Mouse (Mus musculus): ENCODE results near the gene Agk.

The Agk gene

DNA sequence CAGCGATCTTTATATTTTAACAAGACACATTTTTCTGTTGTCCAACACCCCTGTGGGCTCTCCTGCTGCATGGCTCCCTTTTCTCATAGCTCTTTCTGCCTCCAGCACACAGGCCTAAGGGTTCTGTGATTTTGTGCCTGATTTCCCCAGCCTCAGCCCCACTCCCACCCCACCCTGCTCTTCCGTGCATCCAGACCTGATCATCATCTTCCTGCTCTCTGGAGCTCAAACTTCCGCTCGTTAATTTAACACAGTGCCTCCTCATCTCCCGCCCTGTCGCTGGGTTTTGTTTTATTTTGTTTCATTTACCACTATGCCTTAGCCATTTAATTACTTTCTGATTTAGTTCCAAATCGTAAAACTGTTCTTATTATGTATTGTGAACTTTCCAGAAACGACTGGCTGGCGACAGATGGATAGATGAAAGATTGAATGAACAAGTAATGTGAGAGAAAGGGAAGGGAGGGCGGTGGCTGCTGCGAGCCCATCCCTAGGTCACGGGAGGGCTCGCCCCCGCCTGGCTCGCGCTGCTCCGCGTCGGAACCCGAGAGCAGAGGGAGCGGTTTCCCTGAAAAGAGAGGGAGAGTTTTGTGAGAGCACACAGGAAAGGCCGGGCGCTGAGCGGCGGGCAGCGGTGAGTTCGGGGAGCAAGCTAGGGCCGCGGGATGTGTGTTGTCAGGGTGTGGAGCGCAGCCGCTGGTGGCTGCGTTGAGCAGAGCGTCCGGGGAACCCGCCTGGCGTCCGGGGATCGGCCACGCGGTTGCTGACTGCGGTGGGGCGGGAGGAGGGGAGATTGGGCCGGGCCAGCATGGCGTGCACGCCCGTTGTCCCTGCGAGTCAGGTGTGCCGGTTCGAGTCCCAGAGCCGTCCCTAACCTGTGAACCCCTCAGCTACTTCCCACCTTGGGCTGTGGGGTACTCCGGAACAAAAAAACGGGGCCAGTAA, at the start of gene Agk:
TSS of gene Agk (plus strand) at position 276 of the 945 bp plus-strand sequence.
- DNase-seq (ENCODE audit: low spot score in 2 of 2): peak; percentile 56 to 74

DNA sequence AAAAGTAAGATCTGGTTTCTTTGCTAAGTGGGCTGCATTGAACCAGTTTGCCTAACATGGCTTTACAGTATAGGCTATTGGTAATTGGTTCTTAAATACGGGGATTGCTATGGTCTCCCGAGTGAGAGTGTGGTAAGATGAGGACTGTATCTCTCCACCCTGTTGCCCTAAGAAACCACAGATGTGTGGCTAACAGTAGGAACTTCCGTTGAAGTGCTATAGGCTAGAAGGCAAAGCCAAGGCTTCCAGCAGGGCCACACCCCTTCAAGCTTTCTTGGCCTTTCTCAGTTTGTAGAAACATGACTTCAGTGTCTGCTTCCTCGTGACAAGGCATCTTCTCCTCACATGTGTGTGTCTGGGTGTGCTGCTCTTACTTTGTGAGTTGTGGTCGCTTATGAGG, 24.3 kb upstream of the Agk start:
- no peak for DNase-seq (ENCODE audit: low spot score in 2 of 2)

DNA sequence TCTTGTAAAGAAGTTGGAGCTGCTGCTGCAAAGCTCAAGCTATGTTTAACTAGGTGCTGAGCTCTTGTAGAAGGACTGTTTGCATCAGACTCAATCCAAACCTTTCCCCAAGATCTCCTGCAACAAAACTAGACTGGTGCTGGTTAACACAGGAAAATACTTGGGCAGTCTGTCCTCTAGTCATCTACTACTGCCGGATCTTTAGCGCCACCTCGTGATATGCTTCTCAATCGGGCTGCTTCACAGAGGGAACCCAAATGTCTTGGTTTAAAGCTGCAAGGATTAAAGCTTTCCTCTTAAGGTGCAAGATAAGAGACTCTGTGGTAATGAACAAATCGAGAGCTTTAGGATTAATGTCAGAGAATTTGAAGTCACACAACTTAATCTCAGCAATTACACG, 21.6 kb upstream of the Agk start:
- DNase-seq (ENCODE audit: low spot score in 2 of 2): peak in 1 of 2 experiments; percentile 8

DNA sequence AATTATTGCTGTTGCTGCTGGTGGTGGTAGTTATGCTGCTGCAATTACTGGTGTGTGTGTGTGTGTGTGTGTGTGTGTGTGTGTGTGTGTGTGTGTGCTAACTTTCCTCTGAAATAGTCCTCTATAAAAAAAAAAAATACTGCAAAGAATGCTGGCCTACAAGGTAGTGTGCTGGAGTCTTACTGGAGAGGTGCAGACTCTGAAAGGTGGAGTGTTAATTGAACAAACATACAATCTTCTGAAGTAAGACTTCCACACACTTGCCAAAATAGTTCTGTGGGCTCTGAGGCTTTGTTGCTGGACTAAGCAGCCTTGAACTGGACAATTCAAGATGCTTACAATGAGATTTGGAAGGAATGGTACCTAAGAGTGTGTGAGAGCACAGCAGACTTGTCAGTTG, 20.0 kb upstream of the Agk start:
- no peak for DNase-seq (ENCODE audit: low spot score in 2 of 2)

DNA sequence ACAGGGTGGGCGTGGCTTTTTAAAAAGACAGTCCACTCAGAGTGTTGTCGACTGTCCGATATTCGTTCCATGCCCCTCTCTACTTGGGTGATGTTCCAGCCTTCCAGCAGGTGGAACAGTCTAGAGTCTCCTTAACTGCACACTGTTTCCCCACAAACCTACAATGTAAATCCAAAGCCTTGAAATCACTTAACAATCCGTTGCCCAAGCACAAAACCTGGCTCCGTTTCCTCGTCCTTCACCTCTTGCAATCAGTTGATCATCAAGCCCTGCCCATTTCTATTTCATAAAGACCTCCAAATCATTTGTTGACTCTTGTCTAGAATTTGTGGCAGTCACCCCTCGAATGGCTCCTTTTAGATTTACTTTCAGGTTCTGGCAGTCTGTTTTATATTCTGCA, 1.4 kb downstream of the Agk start:
- no peak for DNase-seq (ENCODE audit: low spot score in 2 of 2)

DNA sequence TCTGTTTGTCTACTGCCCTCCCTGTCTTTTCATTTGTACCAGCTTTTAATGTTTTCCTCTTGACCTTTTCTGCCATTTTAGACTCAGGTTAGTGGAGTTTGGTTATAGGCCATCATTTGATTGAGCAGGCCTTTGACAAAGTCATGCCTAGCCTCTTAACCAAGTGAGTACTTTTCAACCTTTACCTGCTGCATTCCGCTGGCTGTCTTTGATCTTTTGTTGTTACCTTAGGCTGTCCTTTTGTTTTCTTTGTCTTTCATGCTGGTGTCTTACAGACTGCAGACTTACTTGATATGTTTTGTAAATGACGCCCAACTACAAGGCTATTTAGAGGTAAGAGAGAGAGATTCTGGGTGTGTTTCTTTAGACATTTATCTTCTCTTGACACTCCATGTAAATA, 8.5 kb downstream of the Agk start:
- DNase-seq (ENCODE audit: low spot score in 2 of 2): no peak

DNA sequence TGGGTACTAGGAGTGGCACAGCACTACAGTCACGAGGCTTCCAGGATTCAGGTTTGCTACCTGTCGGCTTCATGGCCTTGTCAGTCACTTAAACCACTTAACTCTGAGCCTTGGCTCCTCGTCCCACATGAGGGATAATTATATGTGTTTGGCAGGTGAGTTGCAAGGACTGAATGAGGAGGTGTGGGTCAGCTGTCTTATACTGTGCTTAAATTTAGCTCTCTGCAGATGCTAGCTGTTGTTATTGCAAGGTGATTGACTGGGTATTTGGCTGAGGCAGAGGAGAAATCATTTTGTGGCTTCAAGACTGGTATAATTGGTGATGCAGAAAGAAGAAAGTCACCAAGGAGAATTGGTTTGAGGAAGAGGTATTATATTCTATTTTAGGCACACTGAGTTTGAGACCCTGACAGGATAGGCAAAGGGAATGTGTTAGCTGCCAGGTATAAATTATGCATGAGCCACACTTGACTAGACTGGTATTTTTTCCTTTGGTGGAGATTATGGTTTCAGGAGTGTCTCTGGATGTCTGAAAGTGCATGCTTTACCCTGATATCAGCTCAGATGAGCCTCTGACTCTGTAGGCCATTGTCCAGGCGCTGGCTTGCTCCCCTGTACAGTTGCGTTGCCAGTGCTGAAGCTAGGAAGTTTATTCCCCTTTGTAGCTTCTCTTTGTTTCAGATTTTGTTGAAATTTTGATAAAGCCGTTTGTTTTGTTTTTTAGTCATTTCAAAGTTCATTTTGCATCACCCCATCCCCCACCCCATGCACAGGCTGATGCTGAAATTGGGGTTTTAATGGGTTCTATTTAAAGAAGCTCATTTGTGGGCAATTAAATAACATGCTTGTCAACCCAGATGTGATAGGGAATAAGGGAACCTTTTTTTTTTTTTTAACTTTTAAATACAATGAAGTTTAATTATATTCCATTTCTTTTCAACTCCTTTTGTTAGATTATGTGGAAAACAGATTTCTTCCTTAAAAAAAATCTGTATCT, 12.1 kb downstream of the Agk start:
- no peak for DNase-seq (ENCODE audit: low spot score in 2 of 2)

DNA sequence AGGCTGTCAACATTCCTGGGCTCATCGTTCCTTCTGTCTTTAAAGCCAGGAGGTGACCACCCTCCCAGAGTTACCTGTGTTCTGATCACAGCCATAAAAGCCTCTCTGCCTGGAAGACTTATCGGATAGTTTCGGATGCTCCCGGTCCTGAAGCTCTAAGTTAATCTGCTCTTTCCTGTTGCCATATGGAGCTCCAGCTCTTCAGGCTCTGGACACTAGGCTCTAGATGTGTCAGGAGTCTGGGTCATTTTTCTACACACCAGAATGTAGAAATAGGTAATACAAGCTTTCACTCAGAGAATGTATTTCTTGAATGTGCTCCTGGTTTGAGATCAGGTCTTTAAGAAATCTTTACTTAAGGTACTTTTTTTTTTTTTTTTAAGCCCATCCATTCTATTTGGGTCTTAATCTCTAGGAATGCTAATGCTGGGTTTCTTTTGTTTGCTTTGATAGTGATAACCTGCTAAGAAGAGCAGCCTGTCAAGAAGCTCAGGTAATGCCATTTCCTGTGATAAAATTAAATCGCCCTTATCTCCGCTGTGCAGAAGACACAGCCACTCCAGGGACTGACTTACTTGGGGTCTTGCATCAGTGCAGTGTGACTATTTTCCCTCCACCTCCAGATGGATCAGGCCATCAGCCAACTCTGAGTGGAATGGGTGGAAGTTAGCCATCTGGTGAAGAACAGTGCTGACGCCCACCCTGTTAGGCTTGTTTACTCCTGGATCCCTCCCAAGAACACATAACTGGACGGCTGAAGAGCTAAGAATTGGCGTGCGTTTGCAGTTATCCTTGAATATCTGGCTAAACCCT, 22.2 kb downstream of the Agk start:
- no peak for DNase-seq (ENCODE audit: low spot score in 2 of 2)

DNA sequence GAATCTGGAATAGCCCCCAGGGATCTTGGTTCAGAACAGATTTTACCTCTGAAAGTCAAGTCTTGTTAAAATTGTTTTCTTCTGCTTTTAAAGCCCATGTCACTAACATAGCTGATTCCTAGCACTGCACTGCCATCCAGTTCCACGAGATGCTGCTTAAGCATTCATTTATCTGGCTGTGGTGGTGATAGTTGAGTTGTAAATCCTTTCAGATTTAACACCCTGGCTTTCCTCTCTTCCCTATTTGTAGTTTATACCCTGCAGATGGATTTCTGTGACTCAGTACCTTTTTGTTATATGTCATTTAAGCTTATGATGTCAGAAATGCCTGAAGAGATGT, 22.8 kb downstream of the Agk start:
- no peak for DNase-seq (ENCODE audit: low spot score in 2 of 2)

DNA sequence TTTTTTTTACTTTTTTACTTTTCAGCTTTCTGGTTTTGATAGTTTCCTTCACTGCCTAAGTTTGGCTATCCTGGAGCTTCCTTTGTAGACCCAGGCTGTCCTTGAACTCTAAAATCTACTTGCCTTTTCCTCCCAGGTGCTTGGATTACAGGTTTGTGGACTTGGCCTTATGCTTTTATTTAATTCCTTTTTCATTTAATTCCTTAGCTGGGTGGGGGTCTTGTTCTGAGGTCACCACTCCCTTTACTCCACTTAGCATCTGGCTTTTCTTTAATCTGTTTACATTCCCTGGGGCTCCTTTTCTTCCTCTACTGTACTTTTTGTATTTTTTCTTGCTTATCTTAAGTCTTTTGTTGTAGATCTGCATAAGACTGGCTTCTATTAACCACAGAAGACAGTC, 25.1 kb downstream of the Agk start:
- no peak for DNase-seq (ENCODE audit: low spot score in 2 of 2)

DNA sequence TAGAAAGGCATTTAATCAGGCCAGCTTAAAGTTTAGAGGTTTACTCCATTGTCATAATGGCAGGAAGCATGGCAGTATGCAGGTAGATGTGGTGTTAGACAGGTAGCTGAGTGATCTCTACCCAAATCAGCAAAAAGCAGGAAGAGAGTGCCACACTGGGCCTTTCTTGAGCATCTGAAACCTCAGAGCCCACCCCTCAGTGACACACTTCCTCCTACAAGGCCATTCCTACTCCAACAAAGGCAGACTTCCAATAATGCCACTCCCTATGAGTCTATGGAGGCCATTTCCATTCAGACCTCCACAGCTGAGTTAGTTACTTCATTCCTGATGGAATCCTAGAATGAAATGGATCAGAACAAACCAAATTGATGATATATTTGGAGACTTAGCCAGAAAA, 25.9 kb downstream of the Agk start:
- DNase-seq (ENCODE audit: low spot score in 2 of 2): no peak

DNA sequence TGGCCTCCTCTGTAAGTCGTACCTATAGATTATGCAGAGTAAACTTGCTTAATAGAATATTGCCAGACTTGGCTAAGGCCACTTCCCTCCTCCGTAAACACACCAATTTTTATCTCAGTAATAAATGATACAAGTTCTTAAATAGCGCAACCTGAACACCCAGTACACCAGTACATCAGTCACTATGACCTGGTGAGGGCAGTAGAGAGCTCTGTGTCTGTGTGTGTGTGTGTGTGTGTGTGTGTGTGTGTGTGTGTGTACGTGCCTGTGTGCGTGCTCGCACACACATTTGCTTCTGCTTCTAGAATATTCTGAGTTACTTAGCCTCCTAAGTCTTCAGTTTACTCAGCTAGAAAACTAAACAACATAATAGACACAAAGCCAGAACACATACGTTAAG, 28.4 kb downstream of the Agk start:
- no peak for DNase-seq (ENCODE audit: low spot score in 2 of 2)

DNA sequence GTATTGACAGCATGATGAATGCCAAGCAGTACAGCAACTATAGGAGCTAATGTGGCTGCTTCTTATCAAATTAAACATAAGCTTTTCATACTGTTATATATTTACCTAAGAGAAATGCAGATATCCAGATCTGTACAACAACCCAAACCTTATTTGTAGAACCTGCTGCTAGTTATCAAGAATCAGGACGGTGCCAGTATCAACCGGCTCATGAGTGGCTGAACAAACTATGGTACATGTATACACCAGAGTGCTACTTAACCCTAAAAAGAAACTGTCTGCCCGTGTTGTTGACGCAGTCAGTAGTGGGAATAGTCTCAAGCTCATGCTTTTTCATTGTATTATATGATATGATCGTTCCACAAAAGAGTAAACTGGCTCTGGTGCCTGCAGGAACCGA, 46.1 kb downstream of the Agk start:
- no peak for DNase-seq (ENCODE audit: low spot score in 2 of 2)

DNA sequence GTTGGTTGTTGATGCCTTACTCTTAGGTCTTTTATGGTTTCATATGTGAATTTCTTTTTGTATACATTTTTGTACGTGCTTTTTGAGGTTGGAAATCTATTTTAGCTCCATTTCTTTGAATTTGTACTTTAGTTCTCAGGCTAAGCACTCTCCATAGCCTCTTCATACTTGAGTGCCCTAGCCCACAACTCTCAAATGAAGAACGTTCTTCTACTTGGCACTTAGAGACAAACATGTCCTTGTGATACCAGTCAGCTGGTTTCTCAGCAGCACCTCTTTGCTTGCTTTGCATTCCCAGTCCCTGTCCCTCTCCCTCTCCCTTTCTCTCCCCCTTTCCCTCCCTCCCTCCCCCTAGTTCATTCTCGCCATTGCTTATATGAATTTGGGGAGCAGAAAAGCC, 55.2 kb downstream of the Agk start:
- no peak for DNase-seq (ENCODE audit: low spot score in 2 of 2)

DNA sequence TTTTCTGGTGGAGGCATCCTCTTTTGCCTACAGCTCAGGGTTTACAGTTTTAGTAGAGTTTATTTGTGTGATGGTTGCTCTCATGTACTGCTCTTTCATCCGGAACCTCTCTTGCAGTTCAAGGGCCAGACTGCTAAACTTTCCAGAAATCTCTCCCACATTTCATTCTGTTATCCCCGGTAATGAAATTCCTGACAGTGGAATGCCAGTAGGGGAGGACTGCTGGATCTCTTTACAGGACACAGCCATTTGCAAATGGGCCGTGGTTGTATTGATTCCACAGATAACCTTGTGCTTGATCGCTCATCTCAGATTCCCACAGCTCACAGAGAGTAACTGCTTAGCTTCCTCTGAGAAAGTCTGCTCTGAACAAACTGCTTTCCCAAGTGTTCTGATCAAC, 56.9 kb downstream of the Agk start:
- no peak for DNase-seq (ENCODE audit: low spot score in 2 of 2)

DNA sequence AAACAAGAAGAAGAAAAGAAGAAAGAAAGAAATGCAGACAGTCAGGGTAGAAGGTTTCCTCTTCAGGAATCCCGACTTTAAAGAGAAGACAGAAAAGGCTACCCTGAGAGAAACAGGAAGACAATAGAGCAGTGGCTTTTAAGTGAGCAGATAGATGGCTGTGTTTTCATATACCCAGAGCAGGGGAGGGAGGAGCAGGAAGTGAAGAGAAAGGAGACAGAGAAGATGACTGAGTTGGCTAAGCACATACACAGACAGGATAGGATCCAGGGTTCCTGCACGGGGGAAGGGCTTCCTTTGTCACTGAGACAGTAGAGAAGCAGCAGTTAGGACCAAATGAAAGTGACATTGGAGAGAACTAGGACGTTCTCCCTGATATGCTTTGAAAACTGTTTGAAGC, 60.7 kb downstream of the Agk start:
- DNase-seq (ENCODE audit: low spot score in 2 of 2): peak in 1 of 2 experiments; percentile 8

DNA sequence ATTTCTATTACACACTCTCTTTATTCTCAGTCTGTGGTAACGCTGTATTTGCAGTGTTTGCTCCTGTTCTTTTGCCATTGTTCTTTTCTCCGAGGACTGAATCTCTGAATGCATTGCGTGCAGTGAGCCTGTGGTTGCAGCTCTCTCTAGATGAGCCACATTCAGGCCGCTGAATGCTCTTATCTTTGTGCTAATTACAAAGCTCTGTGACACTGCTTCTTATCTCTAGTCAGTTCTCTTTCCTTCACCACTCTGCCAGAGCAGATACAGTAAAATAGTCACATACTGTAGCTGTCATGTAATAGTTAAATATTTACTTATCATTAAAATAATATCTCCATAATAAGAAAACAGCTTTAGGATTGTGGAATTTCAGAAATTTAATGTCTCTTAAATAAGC, 63.7 kb downstream of the Agk start:
- no peak for DNase-seq (ENCODE audit: low spot score in 2 of 2)

DNA sequence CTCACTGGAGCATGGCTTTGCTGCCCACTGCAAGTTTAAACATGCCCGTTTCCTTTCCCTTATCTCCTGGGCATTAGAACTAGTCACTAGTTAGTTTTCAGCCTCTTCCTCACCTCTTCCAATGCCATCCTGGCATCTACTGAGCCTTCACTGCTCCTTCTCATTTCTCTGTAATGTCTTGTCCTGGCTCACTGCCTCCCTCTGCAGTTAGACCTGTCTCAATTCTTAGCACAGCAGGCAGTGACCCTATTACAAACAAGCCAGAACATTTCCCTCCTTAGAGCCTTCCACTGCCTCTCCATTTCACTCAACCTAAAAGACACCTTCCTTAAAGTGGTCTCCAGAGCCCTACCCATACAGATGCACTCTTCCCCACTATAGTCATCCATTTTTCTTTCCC, 66.0 kb downstream of the Agk start:
- no peak for DNase-seq (ENCODE audit: low spot score in 2 of 2)

DNA sequence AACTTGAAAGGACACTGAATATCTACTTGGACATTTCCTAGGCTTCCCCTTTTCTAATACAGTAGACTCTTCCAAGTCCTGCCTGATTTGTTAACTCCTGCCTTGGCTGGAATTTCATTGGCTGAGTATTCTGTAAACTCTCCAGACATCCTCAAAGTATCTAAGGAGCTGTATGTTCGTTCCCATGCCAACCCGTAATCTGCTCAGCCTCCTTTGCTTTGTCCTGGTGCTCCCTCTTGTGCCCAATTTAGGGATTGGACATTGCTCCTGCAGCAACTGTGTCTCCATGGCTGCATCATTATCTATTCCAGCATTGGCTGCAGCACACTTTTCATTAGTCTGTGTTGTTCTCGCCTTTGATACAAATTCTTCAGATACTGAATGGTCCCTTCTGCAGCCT, 68.2 kb downstream of the Agk start:
- peak in 1 of 2 experiments; percentile 12 for DNase-seq (ENCODE audit: low spot score in 2 of 2)

DNA sequence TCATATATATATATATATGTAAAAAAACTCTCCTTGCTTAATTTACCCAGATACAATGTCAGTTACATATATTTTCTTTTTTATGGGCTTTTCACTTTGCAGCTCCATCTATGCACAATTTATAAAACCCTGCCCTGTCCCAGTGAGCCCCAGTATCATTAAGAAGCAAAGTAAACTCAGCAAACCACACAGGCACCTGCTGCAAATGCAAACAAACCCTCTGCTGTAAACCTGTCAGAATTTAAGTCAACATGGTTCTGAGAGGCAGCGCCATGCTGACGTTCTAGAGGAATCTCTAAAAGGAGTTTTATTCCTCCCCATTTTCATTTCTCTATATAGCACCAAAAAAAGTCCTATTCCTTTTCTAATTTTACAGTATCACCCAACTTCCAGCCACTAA, 77.1 kb downstream of the Agk start:
- no peak for DNase-seq (ENCODE audit: low spot score in 2 of 2)

DNA sequence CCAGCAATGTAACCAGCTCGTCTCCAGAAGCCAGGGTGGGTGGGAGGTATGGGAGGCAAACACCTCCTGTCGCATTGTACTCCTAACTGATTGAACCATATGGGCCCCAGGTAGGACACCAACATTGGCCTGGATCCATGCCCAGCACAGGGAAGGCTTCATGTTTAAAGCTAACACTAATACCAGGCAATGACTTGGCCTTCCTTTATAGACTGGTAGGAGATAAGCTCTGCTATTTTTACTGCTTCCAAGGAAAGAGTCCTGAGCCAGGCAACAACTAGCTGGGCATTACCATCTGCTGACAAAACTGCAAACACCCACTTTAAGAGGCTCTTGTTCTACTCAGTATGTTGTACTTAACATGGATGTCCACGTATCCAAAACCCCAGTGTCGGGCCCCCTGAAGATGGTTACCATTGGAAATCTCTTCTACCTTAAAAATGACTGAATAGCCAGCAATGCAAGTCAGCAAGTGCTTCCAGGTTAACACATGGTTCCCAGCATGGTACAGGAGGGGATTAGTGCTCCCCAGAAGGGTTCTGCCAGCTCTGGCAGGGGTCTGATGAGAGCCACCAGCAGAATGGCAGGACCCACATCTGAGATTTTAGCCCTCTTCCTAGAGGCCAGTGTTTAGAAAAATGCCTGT, 78.8 kb downstream of the Agk start:
- no peak for DNase-seq (ENCODE audit: low spot score in 2 of 2)
